Mouse (Mus musculus) bone marrow macrophage, adult 2 months (primary cell): ENCODE results near the gene Dach1.

Experiments used
- CTCF ChIP-seq: IDR thresholded peaks from 2 replicates; pipeline ENCODE4 v1.5.1; 2012; ENCODE audit warnings: low read depth, mild to moderate bottlenecking, low read length, moderate library complexity
- POLR2A ChIP-seq: IDR thresholded peaks from 2 replicates; pipeline ENCODE4 v1.6.1; 2012; ENCODE audit warnings: mild to moderate bottlenecking, low read depth, low read length, borderline replicate concordance

- TF ChIP-seq POLR2A: no peak
- no peak for TF ChIP-seq CTCF
Observed at GRCm38 (mm10) chr14:97964543-97965069, 205.0 kb downstream of the Dach1 start.
